Mouse (Mus musculus) lung, postnatal 14 days (tissue): ENCODE measurements around the gene Capn13.
"Not testable (repeated sequence)": the region's sequence is repeated elsewhere in the genome, so short reads cannot be mapped to it uniquely, and the experiment has no call there.

ENCODE experiments used
- DNase-seq: peaks from one replicate; pipeline ENCODE4 v3.0.0; 2021

The Capn13 gene

GRCm38 (mm10) chr17:73271797-73272600 is 128.7 kb downstream of the Capn13 start:
- no peak for DNase-seq

GRCm38 (mm10) chr17:73270871-73271796 is 129.5 kb downstream of the Capn13 start:
- DNase-seq = no peak

GRCm38 (mm10) chr17:73263077-73263501 is 137.6 kb downstream of the Capn13 start:
- no peak for DNase-seq

- DNase-seq = no peak
These were observed 138.1 kb downstream of the Capn13 start for GRCm38 (mm10) chr17:73262558-73262957.

- DNase-seq = not testable (repeated sequence)
These were observed 141.4 kb downstream of the Capn13 start for GRCm38 (mm10) chr17:73259258-73259657.

GRCm38 (mm10) chr17:73258620-73259019 is 142.0 kb downstream of the Capn13 start:
- no peak for DNase-seq
